Mouse (Mus musculus): ENCODE data around the gene Bag6.
A peak's percentile ranks its signal among the peaks of the same experiment; 100 is the strongest.

GRCm38 (mm10) chr17:35165451-35166155 lies 30.6 kb downstream of the Bag6 start:
- TF ChIP-seq CTCF (conservative IDR thresholded peaks at IDR 0.05 in 1 of 2, IDR thresholded peaks at IDR 0.05 in 1 of 2; ENCODE audit: low read depth in 2 of 2, low read length in 2 of 2) (no peak), SMC3 (IDR thresholded peaks at IDR 0.05; ENCODE audit: low read depth, low read length) (no peak), TBP (conservative IDR thresholded peaks at IDR 0.05; ENCODE audit: low read depth, low read length) (peak; percentile 46), TCF12 (IDR thresholded peaks at IDR 0.05; ENCODE audit: low read depth, low read length) (no peak), POLR2A (IDR thresholded peaks at IDR 0.05; ENCODE audit: low read depth, low read length) (no peak), USF1 (IDR thresholded peaks at IDR 0.05; ENCODE audit: low read depth, low read length) (no peak)
